Mouse (Mus musculus): ENCODE results near the gene Rgl1.

The Rgl1 gene

DNA sequence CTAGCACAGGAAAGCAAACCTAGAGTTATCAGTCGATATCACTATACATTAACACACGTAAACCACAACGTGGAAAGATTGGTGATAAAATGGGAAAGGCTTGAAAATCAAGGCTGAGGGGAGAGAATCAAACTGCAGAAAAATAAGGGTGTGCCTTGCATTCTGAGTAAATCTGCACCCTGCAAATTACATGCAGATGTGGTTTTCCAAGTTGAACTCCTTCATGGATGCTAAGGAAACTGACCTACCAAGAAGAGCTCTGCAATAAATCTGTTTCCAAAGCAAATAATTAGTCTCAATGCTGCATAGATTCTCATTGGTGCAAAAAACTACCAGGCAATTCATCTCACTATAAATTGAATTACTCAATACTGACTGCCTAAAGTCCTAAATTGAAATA, 178.7 kb downstream of the Rgl1 start:
- no peak for DNase-seq (ENCODE audit: low spot score in 2 of 2)

DNA sequence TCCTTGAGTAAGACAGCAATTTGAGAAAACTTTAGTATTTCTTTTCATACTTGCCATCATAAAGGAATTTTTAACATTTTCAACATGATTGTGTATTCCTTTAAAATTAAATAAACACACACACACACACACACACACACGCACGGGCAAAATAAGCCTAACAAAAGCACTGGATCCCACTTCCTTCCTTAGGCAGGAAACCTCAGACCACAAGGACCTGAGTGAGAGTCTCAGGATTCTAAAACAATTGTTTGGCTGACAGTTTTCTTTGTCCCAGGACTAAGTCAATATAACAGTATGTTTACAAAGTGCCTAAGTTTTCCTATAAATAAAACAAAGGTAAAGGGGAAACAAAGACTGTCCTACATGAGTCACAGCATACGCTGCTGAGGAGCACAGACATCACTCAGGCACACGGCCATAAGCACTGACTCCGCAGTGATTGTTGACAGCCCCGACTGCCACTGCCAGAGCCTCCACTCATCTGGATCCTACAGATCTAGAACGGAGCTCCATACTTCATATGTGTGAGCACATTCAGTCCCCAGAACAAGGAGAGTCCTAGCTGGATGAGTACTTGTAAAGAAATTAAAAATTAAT, 180.7 kb downstream of the Rgl1 start:
- DNase-seq (ENCODE audit: low spot score in 2 of 2) = no peak

DNA sequence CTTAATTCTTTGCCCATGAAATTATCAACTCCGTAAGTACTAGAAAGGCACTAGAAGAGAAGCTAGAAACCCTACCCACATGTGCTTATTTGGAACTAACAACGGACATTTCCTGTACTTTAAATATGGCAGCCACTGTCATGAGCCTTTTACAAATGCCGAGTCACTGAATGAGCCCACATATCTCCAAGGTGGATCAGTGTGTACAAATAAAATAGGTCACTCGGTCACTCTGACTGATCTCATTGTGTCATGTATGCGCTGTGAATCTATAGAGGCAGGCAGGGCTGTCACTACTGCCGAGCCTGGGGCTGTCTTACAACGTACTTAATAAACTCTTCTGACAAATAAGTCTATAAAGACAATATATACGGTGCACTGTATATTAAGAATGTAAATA, 181.2 kb downstream of the Rgl1 start:
- no peak for DNase-seq (ENCODE audit: low spot score in 2 of 2)

DNA sequence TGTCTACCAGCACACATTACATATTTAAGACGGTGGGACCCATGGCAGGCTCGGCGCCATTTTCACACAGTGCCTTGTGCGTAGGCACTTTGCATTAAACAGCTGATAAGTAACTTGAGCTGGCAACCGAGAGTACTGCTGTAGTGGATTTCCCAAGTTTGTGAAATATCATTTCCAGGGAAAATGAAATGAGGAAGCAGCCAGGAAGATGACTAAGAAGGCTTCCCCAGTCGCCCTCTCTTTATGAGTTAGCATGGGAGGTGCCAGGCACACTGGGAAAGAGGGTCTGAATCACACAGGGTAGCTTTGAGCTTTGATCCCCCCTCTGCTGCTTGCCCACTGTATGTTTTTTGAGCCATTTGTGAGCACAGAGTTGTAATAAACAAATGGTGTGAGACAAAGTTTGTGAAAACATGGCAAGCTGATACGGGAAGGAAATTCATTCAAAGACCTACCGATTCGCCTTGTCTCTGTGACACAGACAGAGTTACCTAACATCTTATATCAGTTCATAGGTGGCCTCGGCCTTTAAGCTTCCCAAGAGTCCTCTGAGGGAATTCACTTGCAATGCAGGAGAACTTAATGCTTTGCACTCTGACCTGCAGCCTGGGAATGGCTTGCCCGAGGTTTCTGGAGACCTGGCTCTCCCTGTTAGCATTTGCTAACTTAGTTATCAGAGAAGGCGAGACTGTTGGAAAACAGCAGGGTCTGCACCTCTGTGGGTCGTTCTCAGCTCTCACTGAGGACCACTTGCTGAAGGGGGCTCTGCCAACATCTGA, 184.8 kb downstream of the Rgl1 start:
- DNase-seq (ENCODE audit: low spot score in 2 of 2) = no peak

DNA sequence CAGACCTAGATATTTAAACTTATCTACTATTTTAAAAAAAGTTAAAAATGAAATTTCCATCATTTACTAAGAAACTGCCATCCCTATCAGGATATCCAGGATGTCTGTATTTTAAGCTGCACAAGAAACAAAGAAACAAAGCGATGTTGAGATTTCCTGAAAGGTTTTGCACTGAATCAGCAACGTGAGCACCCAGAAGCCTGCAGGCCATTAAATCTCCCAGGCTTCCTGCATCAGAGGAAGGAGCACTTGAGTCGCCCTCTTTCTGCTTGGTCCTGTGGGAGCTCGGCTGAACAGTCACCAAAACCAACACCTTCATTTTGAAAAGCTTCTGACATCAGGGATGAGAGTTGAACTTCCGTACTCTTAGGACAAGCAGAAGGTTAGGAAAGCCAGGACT, 187.2 kb downstream of the Rgl1 start:
- DNase-seq (ENCODE audit: low spot score in 2 of 2) = no peak

DNA sequence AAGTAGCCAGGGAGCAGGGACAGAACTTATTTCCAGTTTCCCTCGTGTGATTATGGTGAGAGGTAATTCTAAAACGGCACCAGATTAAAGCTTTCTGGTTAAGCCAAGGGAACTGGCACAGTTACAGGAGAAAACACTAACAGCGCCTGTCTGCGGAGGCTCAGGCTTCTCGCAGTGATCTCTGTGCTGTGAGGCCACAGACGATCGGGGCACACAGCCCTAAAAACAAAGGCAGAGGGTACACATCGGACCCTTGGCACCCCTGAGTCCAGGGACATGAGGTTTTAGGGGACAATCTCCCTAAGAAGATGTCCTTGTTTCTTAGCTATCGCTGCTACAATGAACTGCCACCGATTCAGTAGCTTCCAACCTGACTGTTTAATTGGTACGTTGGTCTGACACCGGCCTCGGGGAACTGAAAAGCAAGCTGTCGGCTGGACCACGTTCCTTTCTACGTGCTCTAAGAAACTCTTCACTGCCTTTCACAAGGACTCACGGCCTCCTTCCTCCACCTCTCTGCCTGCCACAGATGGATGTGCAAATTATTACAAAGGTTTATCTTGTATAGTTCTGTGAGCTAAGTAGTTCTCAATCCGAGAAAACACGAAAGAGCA, 187.9 kb downstream of the Rgl1 start:
- no peak for DNase-seq (ENCODE audit: low spot score in 2 of 2)

DNA sequence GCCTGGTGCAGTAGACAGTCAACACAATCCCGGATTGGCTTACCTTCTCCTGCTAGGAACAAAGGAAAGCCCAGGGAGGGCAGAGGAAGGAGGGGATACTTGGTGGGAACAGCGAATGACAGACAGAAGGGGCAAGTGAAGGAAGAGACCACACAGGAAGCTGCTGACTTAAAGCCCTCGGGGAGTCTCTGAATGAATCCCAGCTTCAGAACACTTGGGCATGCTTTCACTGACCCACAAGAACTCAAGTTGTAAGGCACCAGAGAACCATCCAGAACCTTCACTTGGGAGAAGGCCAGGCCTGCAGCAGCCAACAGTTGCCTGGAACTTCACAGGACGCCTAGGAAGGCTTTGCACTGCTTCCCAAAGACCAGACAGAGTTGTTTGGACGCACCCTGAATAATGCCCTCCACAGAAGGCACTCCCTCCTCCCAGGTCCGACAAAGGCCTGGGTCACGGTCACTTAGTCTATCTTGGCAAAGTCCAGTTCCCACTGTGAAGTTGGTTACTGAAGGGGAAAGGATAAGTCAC, 189.5 kb downstream of the Rgl1 start:
- DNase-seq (ENCODE audit: low spot score in 2 of 2) = no peak

DNA sequence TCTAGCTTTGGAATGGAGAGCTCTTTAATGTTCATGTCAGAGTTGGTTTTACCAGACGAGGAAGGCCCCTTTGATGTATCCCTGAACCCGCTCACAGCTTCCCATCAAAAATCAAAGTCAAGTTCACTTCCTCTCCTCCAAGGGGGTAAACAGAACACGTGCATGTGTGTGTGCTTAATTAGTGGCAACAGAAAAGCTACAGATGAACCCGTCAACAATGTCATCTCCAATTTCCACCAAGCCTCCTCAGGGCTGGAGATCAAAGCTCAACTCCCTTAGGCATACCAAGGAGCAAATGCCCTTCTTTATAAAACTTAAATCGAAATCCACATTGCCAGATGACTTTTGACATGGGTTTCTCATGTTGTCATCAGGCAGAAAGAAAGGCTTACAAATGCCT, 191.1 kb downstream of the Rgl1 start:
- DNase-seq (ENCODE audit: low spot score in 2 of 2) = no peak

DNA sequence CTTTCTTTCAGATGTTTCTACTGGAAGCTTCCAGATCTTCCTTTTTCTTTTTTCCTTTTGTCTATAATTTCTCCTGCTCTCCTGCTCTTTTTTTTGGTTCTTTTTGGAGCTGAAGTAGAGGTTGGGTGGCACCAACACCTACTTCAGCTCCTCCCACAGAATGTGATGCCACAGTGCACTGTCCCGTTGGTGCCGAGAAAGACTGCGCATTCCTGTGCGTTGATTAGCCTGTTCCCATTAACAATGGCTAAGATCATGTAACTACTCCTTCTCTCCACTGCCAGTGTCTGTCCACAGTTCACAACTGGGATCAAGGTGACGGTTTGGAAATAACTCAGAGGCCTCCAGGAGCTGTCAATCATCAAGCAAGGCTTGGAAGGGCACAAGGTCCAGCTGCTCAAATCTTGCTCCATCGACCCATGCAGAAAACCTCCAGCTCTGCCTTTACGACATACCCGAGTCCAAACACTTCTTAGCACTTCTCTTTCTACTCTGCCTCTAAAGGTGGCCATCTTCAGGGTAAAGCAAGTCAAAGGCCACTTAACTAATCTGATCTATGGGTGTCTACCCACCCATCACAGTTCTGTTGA, 192.6 kb downstream of the Rgl1 start:
- DNase-seq (ENCODE audit: low spot score in 2 of 2) = no peak

DNA sequence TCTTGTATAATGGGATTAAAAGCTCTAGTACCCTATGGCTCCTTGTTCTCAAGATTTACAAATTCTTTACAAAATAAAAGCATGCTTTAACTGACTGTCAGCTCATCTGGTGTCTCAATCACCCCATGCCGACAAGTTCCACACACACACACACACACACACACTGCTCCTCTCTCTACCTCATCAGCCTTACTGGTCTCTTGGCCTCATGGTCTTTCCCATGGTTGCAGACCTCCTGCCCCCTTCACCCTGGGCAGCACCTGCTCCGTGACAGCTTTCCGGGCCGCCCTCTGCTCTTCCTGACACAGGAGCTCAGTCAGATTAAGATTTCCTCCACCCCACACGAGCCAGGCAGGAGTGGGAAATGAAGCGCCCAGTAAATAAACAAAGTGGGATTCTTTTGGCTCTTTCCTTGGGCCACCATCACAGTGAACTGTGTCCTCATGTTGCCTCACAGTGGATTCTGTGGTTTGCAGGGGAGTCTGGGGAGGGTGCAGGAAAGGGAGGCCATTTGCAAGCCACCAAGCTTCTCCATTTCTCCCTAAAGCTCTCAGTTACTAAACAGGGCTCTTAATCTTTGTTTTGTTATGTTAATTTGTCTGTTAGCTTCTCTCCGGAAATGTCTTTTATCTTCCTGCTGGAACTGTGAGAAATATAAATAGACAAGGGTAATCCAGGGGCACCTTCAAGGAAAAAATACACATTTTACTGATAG, 193.2 kb downstream of the Rgl1 start:
- DNase-seq (ENCODE audit: low spot score in 2 of 2) = no peak

DNA sequence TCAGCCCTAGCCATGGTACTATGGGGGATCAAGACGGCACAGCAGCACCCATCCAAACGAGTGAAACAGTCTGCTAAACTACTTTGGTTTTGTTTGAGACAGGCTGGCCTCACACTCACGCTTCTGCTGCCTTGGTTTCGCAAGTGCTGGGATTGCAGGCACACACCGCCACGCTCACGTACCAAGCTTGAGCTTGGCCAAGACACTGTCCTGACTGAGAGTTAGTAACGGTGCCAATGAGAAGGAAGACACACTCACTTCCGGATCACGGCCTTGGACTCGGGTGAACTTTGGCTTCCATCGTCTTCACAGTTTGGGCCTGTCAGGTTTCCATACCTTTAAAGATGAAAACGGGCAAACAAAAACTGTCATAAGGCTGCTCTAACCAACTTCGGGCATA, 194.8 kb downstream of the Rgl1 start:
- no peak for DNase-seq (ENCODE audit: low spot score in 2 of 2)

DNA sequence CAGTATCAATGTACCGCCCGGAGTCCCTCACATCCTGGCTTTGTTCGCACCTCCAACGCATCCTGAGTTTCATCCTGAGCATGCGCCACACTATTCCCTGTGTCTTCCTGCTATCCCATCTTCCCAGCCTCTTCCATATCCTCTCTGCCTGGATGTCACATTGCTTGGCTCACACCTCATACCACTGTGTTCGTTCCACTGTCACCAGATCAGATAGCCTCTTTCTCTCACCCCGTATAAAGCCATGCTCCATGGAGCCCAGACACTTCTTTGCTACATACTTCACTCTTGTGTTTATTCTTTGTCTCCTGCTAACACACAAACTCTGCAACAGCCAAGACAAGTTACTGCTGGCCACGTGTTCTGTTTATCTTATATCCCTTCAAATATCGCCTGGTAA, 195.5 kb downstream of the Rgl1 start:
- DNase-seq (ENCODE audit: low spot score in 2 of 2) = no peak

DNA sequence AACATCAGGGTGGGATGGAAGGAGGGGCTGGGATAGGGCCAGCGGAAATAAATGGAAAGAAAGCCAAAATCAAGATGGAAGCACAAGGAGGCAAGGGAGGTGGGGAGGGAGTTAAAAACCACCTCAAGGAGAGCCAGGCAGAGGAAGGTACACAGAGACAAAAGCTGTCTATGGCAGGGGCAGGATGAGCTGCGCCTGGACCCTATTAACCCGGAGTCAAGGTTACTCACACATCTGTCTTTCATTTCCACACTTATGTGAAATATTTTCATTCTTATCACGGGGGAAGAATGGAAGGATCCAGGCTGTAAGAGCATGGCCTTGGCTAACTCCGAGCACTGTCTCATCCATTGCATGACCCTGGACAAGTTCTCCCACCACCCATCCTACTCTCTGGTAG, 202.9 kb downstream of the Rgl1 start:
- no peak for DNase-seq (ENCODE audit: low spot score in 2 of 2)

DNA sequence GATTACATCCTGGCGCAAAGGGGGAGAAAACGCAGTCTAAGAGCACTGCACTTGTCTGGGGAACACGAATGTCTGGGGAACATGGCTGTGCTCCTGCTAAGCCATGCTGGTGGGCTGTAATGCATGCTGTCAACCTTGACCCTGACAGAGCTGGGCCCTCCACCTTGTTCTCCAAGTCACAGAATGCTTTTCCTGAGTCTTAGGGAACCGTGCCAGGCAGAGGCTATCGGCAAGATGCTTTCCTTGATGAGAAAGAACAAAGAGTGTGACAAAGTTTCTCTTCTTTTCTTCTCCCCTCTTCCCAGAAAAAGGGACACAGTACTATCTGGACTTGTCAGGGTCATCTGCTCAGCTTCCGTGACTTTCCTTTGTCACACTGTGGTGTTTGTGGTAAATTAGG, 203.3 kb downstream of the Rgl1 start:
- no peak for DNase-seq (ENCODE audit: low spot score in 2 of 2)

DNA sequence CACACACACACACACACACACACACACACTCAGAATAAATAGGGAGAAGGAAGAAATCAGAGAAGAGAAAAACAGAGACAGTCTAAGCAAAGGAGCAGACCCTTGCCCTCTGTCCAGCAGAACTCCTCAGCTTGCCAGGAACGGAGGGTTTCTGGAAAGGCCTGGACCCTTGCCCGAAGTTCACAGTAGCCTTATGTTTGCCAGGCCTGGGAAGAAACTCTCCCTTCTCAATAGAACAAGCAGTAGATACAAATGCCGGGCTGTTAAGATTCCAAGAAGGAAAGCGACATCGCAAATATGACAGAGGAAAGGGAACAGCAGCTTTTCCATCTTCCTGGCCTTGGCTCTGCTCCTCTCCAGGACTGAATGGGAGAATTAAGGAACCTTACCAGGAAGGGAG, 205.7 kb downstream of the Rgl1 start:
- DNase-seq (ENCODE audit: low spot score in 2 of 2) = peak; percentile 28 to 33

DNA sequence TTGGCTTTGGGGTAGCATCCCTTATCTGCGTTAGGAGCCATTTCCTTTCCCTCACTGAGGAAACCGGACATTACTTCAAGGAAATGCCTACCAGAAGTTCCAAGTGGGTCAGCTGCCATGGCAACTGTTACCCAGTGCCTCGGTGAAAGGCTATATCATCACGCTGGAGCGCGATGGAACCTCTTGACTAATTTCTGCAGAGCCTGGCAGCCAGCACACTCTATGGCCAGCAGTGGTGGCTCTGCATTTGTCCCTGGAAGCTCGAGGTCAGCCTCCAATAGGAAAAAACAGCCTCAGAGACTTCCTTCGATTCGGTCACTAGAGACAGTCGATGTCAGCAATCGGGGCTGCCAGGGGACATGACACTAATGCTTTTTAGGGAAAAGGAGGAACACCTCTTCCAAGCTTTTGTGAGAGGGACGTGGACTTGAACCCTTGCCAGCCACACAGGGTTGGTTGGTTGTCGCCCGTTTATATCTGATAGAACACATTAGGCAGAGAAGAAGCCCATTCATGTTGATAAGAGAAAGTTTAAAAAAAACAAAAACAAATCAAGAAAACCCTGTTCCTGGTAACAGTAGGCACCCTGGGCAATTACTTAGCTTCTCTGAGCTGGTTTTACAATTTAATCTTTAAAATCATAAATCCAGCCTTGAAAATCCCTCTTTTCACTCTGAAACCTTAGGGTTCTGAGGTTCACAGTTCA, 209.4 kb downstream of the Rgl1 start:
- no peak for DNase-seq (ENCODE audit: low spot score in 2 of 2)

DNA sequence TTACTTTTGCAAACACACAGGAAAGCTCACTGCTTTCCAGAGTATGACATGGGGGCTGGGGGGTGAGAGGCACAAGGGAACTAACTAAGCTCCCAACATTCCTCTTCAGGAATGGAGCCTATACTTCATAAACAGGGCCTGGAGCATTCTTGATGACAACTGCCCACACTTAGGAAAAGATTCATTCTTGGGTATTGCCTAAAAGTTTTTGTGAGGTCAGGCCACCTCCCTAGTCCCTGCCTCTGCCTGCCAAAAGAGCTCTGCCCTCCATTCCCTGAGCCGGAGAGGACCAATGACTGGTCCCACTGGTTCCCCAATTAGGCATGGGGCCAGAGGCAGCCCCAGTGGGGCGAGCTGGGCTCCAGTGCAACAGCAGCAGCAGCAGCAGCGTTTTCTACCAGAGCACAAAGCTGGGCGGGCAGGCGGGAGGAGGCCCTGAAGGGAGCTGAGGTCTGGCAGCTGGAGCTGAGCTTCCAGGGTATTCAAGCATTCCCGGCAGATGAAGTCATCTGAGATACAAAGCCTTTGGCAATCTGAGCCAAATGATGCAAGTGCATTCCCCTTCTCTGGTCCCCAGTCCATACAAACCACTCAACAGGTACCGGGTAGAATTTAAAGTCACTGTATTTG, 210.1 kb downstream of the Rgl1 start:
- DNase-seq (ENCODE audit: low spot score in 2 of 2) = peak in 1 of 2 experiments; percentile 30

DNA sequence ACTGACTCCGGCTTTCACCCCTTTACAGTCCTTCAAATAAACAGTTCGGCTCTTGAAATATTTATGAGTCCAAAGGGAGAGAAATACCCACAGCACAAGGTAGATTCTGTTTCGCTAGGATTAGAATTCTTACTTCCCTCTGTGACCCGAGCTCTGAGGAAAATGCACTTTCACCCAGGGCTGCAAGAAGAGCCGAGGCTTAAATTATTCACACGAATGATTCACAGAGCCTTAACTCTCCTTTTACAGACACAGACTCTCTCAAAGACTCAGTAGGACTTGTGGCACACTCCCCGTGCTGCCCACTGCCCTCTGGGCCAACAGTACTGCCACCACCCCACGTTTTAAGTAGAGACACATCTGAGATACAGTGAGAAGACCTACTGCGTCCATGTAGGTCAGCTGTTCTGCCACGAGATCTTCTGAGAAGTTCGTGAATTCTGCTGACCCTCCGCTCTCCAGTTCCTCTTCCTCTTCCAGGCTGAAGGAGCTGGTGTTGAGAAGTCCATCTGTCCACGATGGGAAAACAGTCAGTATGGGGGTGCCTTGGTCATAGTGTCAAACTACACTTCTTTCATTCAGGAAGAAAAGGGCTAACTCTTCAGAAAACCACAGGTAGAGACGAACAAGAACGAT, 212.1 kb downstream of the Rgl1 start:
- DNase-seq (ENCODE audit: low spot score in 2 of 2) = no peak

DNA sequence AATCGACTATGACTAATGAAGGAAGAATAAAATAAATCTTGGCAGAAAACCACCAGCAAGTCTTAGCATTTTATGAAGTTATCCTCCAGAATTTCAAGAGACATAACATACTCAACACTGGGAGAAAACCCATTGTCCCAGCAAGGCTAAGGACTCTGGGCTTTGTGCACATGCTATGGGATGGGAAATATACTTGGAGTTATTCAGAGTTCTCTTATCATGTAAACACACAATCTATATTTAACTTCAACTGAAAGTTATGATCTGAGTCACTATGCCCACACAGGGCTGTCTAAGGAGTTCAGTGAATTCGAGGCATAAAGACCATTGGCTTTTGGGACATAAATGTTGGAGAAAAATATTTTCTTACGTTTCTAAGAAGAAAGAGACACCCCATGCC, 215.2 kb downstream of the Rgl1 start:
- no peak for DNase-seq (ENCODE audit: low spot score in 2 of 2)

DNA sequence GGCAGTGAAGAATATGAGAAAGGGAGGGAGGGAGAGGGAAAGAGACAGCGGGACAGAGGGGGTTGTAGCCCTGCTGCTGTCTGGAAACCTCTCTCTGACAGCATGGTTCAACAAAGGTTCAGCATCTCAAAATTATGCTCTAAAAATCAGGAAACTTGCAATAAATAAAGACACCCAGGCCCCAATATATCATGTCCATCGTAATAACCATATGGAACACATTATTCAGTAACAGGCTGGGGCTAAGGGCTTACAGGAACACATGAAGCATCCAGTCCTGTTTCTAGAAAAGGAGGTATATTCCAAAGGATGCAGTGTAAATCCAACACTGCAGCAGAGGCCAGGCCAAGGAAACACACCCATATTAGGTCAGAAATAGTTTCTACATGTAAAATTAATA, 215.6 kb downstream of the Rgl1 start:
- no peak for DNase-seq (ENCODE audit: low spot score in 2 of 2)

All from right cerebral cortex, postnatal 36 days (tissue).